Mouse (Mus musculus): ENCODE data around the gene A630095E13Rik.
"Not testable (repeated sequence)": the region's sequence is repeated elsewhere in the genome, so short reads cannot be mapped to it uniquely, and the experiment has no call there.

A630095E13Rik gene

DNA sequence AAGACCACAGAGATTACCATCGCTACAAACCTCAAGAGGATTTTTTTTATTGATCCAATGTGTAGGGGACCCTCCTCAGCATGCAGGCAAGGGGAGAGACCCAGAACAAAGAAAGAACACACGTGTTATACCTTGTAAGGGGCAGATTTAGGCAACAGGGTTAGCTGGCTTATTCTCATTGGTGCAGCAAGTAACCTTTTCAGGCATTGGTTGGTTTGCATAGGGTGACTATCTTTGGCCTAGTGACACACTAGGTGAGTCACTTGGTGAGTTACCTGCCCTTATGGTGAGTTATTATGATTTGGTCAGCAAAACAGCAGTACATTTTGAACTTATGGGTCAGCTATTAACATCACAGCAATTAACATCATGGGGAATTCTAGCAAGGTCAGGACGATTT lies at the start of gene A630095E13Rik:
Gene A630095E13Rik (minus strand): TSS at position 101 of the 400 bp plus-strand sequence.
- not testable (repeated sequence) for DNase-seq

DNA sequence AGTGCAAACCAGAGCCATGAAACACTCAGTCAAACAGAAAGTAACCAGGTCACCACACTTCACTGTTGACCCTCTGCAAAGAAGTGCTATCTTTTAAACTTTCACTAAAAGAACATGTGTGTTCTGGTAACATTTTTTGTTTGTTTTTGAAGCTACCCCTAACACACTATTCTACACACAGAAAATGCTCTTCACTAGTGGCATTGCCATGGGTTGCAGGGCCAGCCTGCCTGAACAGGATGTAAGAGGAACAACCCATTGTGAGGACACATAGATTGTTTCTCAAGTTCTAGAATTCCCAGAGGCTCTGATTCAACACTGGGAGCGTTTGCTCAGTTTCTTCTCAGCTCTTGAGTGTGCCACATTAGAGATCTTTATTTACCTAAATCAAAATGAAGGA lies 49.7 kb upstream of the A630095E13Rik start, which contains the start of gene Acrv1:
Gene Acrv1 (plus strand): TSS at position 301 of the 400 bp plus-strand sequence.
- DNase-seq, result no peak

GRCm38 (mm10) chr9:36687329-36687728 lies 44.2 kb upstream of the A630095E13Rik start:
- DNase-seq, result peak; percentile 4

GRCm38 (mm10) chr9:36681424-36681823 lies 38.2 kb upstream of the A630095E13Rik start:
- DNase-seq, result no peak

All from kidney, postnatal 14 days (tissue).